Mouse (Mus musculus): ENCODE results near the gene Mug1. TPM values are rescaled to one million over a fixed set of nuclear protein-coding genes. Genes with fewer than 3 reads are reported as not detected.
"Not testable (repeated sequence)": the region's sequence is repeated elsewhere in the genome, so short reads cannot be mapped to it uniquely, and the experiment has no call there.

The Mug1 gene
- polyA plus RNA-seq (2014; fragmentation: Nextera tagmentation; extraction: Ambion mirVana): not detected in 2 replicates

- WGBS: 84% methylated on average over 4 of the region's 4 CpGs
- not testable (repeated sequence) for H3K4me1 ChIP-seq (ENCODE audit: control insufficient read depth, insufficient read depth, low read length); H3K36me3 ChIP-seq (ENCODE audit: control insufficient read depth, insufficient read depth, low read length); H3K27me3 ChIP-seq (replicated peaks; ENCODE audit: control insufficient read depth, insufficient read depth, low read length); H3K9me3 ChIP-seq (ENCODE audit: control insufficient read depth, low read length); ATAC-seq (ENCODE audit: low read depth); H3K4me3 ChIP-seq (ENCODE audit: low read depth, low read length); DNase-seq (ENCODE audit: low spot score); H3K27ac ChIP-seq (replicated peaks; ENCODE audit: low read depth, low read length); H3K4me2 ChIP-seq (ENCODE audit: low read depth, low read length); H3K9ac ChIP-seq (ENCODE audit: low read depth, low read length)
Measured at GRCm38 (mm10) chr6:121838271-121838670, at the start of gene Mug1. Mug1 (plus strand) TSS chr6:121838541.

- H3K36me3 ChIP-seq (ENCODE audit: control insufficient read depth, insufficient read depth, low read length): no peaks in the 10 kb centered on the region
- H3K9ac ChIP-seq (ENCODE audit: low read depth, low read length): no peak overlapping the region
- H3K9me3 ChIP-seq (ENCODE audit: control insufficient read depth, low read length): no peaks in the 10 kb centered on the region
- DNase-seq (ENCODE audit: low spot score) (no peak), ATAC-seq (ENCODE audit: low read depth) (no peak)
- no peak overlapping the region for H3K4me2 ChIP-seq (ENCODE audit: low read depth, low read length)
- WGBS: 84% methylated on average over 4 of the region's 4 CpGs
- no peaks in the 10 kb centered on the region for H3K27me3 ChIP-seq (replicated peaks; ENCODE audit: control insufficient read depth, insufficient read depth, low read length)
- H3K27ac ChIP-seq (replicated peaks; ENCODE audit: low read depth, low read length): no peak overlapping the region
- no peaks in the 10 kb centered on the region for H3K4me1 ChIP-seq (ENCODE audit: control insufficient read depth, insufficient read depth, low read length)
- H3K4me3 ChIP-seq (ENCODE audit: low read depth, low read length): no peak overlapping the region
Measured at GRCm38 (mm10) chr6:121828034-121828433, 10.3 kb upstream of the Mug1 start.

- Histone ChIP-seq H3K27me3 (replicated peaks; ENCODE audit: control insufficient read depth, insufficient read depth, low read length) (no peaks in the 10 kb centered on the region), H3K36me3 (ENCODE audit: control insufficient read depth, insufficient read depth, low read length) (no peaks in the 10 kb centered on the region), H3K27ac (replicated peaks; ENCODE audit: low read depth, low read length) (no peak overlapping the region), H3K9ac (ENCODE audit: low read depth, low read length) (no peak overlapping the region), H3K4me1 (ENCODE audit: control insufficient read depth, insufficient read depth, low read length) (no peaks in the 10 kb centered on the region), H3K4me3 (ENCODE audit: low read depth, low read length) (no peak overlapping the region), H3K4me2 (ENCODE audit: low read depth, low read length) (no peak overlapping the region), H3K9me3 (ENCODE audit: control insufficient read depth, low read length) (no peaks in the 10 kb centered on the region)
- DNase-seq (ENCODE audit: low spot score) (no peak), ATAC-seq (ENCODE audit: low read depth) (no peak)
- WGBS: 94% methylated on average over 1 of the region's 1 CpGs
Measured at GRCm38 (mm10) chr6:121836361-121836760, 2.0 kb upstream of the Mug1 start.

- H3K4me3 ChIP-seq (ENCODE audit: low read depth, low read length): no peak overlapping the region
- DNase-seq (ENCODE audit: low spot score) (no peak), ATAC-seq (ENCODE audit: low read depth) (no peak)
- 48% methylated on average over 1 of the region's 1 CpGs for WGBS
- no peaks in the 10 kb centered on the region for H3K27me3 ChIP-seq (replicated peaks; ENCODE audit: control insufficient read depth, insufficient read depth, low read length)
- H3K4me2 ChIP-seq (ENCODE audit: low read depth, low read length): no peak overlapping the region
- no peak overlapping the region for H3K27ac ChIP-seq (replicated peaks; ENCODE audit: low read depth, low read length)
- H3K36me3 ChIP-seq (ENCODE audit: control insufficient read depth, insufficient read depth, low read length): no peaks in the 10 kb centered on the region
- no peaks in the 10 kb centered on the region for H3K4me1 ChIP-seq (ENCODE audit: control insufficient read depth, insufficient read depth, low read length)
- no peak overlapping the region for H3K9ac ChIP-seq (ENCODE audit: low read depth, low read length)
- no peaks in the 10 kb centered on the region for H3K9me3 ChIP-seq (ENCODE audit: control insufficient read depth, low read length)
Measured at GRCm38 (mm10) chr6:121848378-121848777, 10.0 kb downstream of the Mug1 start.

Other genes starting within 250 kb of the Mug1 start
- 2.4 and 3.1 TPM in 2 replicates for gene A2m, start 203.2 kb upstream of the Mug1 start, polyA plus RNA-seq (2014; fragmentation: Nextera tagmentation; extraction: Ambion mirVana)
- gene Gm7298, start 105.6 kb upstream of the Mug1 start, polyA plus RNA-seq (2014; fragmentation: Nextera tagmentation; extraction: Ambion mirVana): not detected in 2 replicates
- gene Mug2, start 168.2 kb downstream of the Mug1 start, polyA plus RNA-seq (2014; fragmentation: Nextera tagmentation; extraction: Ambion mirVana): not detected in 2 replicates